Mouse (Mus musculus) lung, embryonic 16.5 days (tissue): ENCODE results near the gene Foxp1. TPM values are rescaled to one million over a fixed set of nuclear protein-coding genes. Genes with fewer than 3 reads are reported as not detected.

Experiments
- ATAC-seq: fragments of 200-750 bp; cut with Nextera tagmentation; 2 replicates; pipeline ENCODE4 v1.8.0; 2017; ENCODE audit warnings: low read depth, mild to moderate bottlenecking, moderate library complexity
- H3K27ac ChIP-seq: fragments of 300-500 bp; sonication (generic); 2 replicates; pipeline ENCODE4 v1.5.1; 2014; ENCODE audit warnings: mild to moderate bottlenecking, control low read depth, low read length
- H3K27me3 ChIP-seq: fragments of 300-500 bp; sonication (generic); 2 replicates; pipeline ENCODE4 v1.6.1; 2014; ENCODE audit warnings: low read depth, low read length, mixed read lengths; ENCODE audit not compliant: control insufficient read depth, insufficient read depth
- H3K36me3 ChIP-seq: fragments of 300-500 bp; sonication (generic); 2 replicates; pipeline ENCODE4 v1.6.1; 2014; ENCODE audit warnings: low read length; ENCODE audit not compliant: control insufficient read depth, insufficient read depth
- H3K4me1 ChIP-seq: fragments of 300-500 bp; sonication (generic); replicated peaks from 2 replicates; pipeline ENCODE4 v1.6.1; 2014; ENCODE audit warnings: low read length, mixed read lengths; ENCODE audit not compliant: control insufficient read depth, insufficient read depth
- H3K4me2 ChIP-seq: fragments of 300-500 bp; sonication (generic); 2 replicates; pipeline ENCODE4 v1.6.1; 2014; ENCODE audit warnings: low read depth, low read length, control low read depth
- H3K4me3 ChIP-seq: fragments of 300-500 bp; sonication (generic); 2 replicates; pipeline ENCODE4 v1.5.1; 2014; ENCODE audit warnings: mild to moderate bottlenecking, low read length, control low read depth
- H3K9ac ChIP-seq: fragments of 300-500 bp; sonication (generic); 2 replicates; pipeline ENCODE4 v1.6.1; 2014; ENCODE audit warnings: low read length, control low read depth
- H3K9me3 ChIP-seq: fragments of 300-500 bp; sonication (generic); 2 replicates; pipeline ENCODE4 v1.6.1; 2016; ENCODE audit warnings: low read length; ENCODE audit not compliant: control insufficient read depth
- WGBS: fragments of 180-500 bp; shearing (Covaris S2); extraction: QIAGEN DNeasy Blood & Tissue Kit; methylation state at CpG from one replicate; pipeline ENCODE4 v1.1.7; 2014; 5-methylcytosine and 5-hydroxymethylcytosine counted together
- polyA plus RNA-seq: library from polyadenylated mRNA; unstranded; fragments of >200 nt; fragmentation: Nextera tagmentation; extraction: Ambion mirVana; gene quantifications from 2 replicates; pipeline ENCODE4 v1.2.1, GENCODE M21; 2015

Gene Foxp1
- polyA plus RNA-seq, 1 experiment from 2014 or later, result 116 TPM

- no peak overlapping the region for H3K27ac ChIP-seq
- H3K4me1 ChIP-seq, result 0 out of 2 replicates have a peak, but pooled peaks cover 3% of the 10 kb centered on the region
- no peak overlapping the region for H3K9ac ChIP-seq
- 72% methylated on average over 7 of the region's 7 CpGs for WGBS
- no peak overlapping the region for H3K4me2 ChIP-seq
- peaks cover 3% of the 10 kb centered on the region; the same call in 1 of the 2 replicates for H3K36me3 ChIP-seq
- H3K4me3 ChIP-seq, result no peak overlapping the region
- no peak for ATAC-seq
- H3K27me3 ChIP-seq, result no peaks in the 10 kb centered on the region
- H3K9me3 ChIP-seq, result no peaks in the 10 kb centered on the region
These were observed 434.9 kb downstream of the Foxp1 start for GRCm38 (mm10) chr6:99087598-99087997.

GRCm38 (mm10) chr6:99084956-99085355, 437.6 kb downstream of the Foxp1 start:
- no peak overlapping the region for H3K4me2 ChIP-seq
- H3K27ac ChIP-seq, result no peak overlapping the region
- no peak for ATAC-seq
- peaks cover 14% of the 10 kb centered on the region for H3K4me1 ChIP-seq
- no peaks in the 10 kb centered on the region for H3K9me3 ChIP-seq
- H3K27me3 ChIP-seq, result no peaks in the 10 kb centered on the region
- WGBS, result 81% methylated on average over 4 of the region's 4 CpGs
- no peak overlapping the region for H3K9ac ChIP-seq
- H3K36me3 ChIP-seq, result peaks cover 3% of the 10 kb centered on the region; the same call in 1 of the 2 replicates
- H3K4me3 ChIP-seq, result no peak overlapping the region

- Histone ChIP-seq H3K27me3 (no peaks in the 10 kb centered on the region), H3K4me2 (no peak overlapping the region), H3K9me3 (no peaks in the 10 kb centered on the region), H3K9ac (no peak overlapping the region), H3K36me3 (peaks cover 3% of the 10 kb centered on the region; the same call in 1 of the 2 replicates), H3K4me1 (peaks cover 14% of the 10 kb centered on the region), H3K27ac (no peak overlapping the region), H3K4me3 (no peak overlapping the region)
- peak; percentile 65; the same call in 1 of the 2 replicates for ATAC-seq
- 4% methylated on average over 5 of the region's 5 CpGs for WGBS
These were observed 441.3 kb downstream of the Foxp1 start for GRCm38 (mm10) chr6:99081259-99081658.

GRCm38 (mm10) chr6:99079041-99079835, 443.3 kb downstream of the Foxp1 start:
- H3K4me1 ChIP-seq, result peaks cover 14% of the 10 kb centered on the region
- peaks cover 21% of the 10 kb centered on the region for H3K36me3 ChIP-seq
- WGBS, result 69% methylated on average over 10 of the region's 10 CpGs
- no peaks in the 10 kb centered on the region for H3K27me3 ChIP-seq
- H3K9me3 ChIP-seq, result peaks cover 3% of the 10 kb centered on the region; the same call in 1 of the 2 replicates
- ATAC-seq, result no peak
- no peak overlapping the region for H3K9ac ChIP-seq
- no peak overlapping the region for H3K4me2 ChIP-seq
- H3K4me3 ChIP-seq, result no peak overlapping the region
- no peak overlapping the region for H3K27ac ChIP-seq

GRCm38 (mm10) chr6:99078089-99078488, 444.4 kb downstream of the Foxp1 start:
- H3K27me3 ChIP-seq, result no peaks in the 10 kb centered on the region
- H3K4me2 ChIP-seq, result no peak overlapping the region
- peaks cover 22% of the 10 kb centered on the region for H3K36me3 ChIP-seq
- ATAC-seq, result no peak
- 91% methylated on average over 4 of the region's 4 CpGs for WGBS
- no peak overlapping the region for H3K9ac ChIP-seq
- H3K27ac ChIP-seq, result no peak overlapping the region
- H3K4me1 ChIP-seq, result peaks cover 14% of the 10 kb centered on the region
- peaks cover 3% of the 10 kb centered on the region; the same call in 1 of the 2 replicates for H3K9me3 ChIP-seq
- H3K4me3 ChIP-seq, result no peak overlapping the region

- H3K36me3 ChIP-seq, result peaks cover 31% of the 10 kb centered on the region
- WGBS, result 81% methylated on average over 9 of the region's 9 CpGs
These were observed 448.9 kb downstream of the Foxp1 start for GRCm38 (mm10) chr6:99073303-99074271.

GRCm38 (mm10) chr6:99070710-99071109, 451.8 kb downstream of the Foxp1 start:
- Histone ChIP-seq H3K4me3 (no peak overlapping the region), H3K36me3 (peaks cover 28% of the 10 kb centered on the region), H3K9ac (no peak overlapping the region), H3K4me1 (peaks cover 11% of the 10 kb centered on the region), H3K4me2 (no peak overlapping the region), H3K9me3 (peaks cover 3% of the 10 kb centered on the region; the same call in 1 of the 2 replicates), H3K27ac (no peak overlapping the region), H3K27me3 (no peaks in the 10 kb centered on the region)
- WGBS, result 45% methylated on average over 5 of the region's 5 CpGs
- ATAC-seq, result no peak

More at GRCm38 (mm10) chr6:99073303-99074271, 448.9 kb downstream of the Foxp1 start:
- Histone ChIP-seq H3K4me3 (no peak overlapping the region), H3K27me3 (no peaks in the 10 kb centered on the region), H3K4me2 (no peak overlapping the region), H3K4me1 (no peaks in the 10 kb centered on the region), H3K27ac (no peak overlapping the region), H3K9ac (no peak overlapping the region), H3K9me3 (peaks cover 3% of the 10 kb centered on the region; the same call in 1 of the 2 replicates)
- no peak for ATAC-seq

GRCm38 (mm10) chr6:99069726-99070125, 452.8 kb downstream of the Foxp1 start:
- Histone ChIP-seq H3K4me2 (no peak overlapping the region), H3K9ac (no peak overlapping the region), H3K36me3 (peaks cover 18% of the 10 kb centered on the region), H3K9me3 (peaks cover under 1% of the 10 kb centered on the region; the same call in 1 of the 2 replicates), H3K4me1 (peaks cover 17% of the 10 kb centered on the region), H3K27me3 (no peaks in the 10 kb centered on the region), H3K4me3 (no peak overlapping the region), H3K27ac (no peak overlapping the region)
- ATAC-seq, result no peak
- 95% methylated on average over 1 of the region's 1 CpGs for WGBS
